ENCODE assay signal across 14 mouse cellular contexts in the genomic region with DNA sequence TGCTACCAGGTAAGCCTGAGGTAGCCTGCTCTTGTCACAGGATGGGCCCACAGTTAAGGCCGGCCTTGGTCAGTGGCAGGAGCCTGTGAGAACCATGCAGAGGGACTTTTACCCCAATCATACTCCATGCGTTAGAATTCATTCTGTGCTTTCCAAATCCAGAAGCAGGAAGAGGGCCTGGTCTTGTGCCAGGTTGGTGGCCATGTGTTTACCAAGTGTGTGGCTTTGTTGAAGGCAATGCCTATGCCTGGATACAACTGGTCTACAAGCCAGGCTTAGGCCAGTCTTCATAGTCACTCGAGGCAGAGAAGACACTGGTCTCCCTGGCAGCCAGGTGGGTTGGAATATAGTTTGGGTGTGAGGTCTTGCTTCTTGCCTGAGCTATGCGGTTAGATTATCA. TPM values are rescaled to one million over a fixed set of nuclear protein-coding genes. Genes with fewer than 3 reads are reported as not detected.
A peak's percentile ranks its signal among the peaks of the same experiment; 100 is the strongest.
DNase-seq lines count a peak whose midpoint lies in the region; ATAC-seq and TF ChIP-seq lines count a peak whose summit lies in the region.
"Had no signal": no experiment of that assay in that cellular context is flagged by ENCODE, and none has a peak within 500 bp of the region (broad histone marks: within the 10 kb centered on the region; RNA-seq: fewer than 3 reads in every experiment).

No protein-coding gene starts in this region.

- H3K9ac ChIP-seq in midbrain, embryonic 15.5 days, result no peak overlapping the region
- H3K9ac ChIP-seq: embryonic facial prominence, embryonic 13.5 days; forebrain, postnatal 0 days; limb, embryonic 15.5 days had no signal

- H3K9me3 ChIP-seq in midbrain, embryonic 15.5 days, result no peaks in the 10 kb centered on the region
- H3K9me3 ChIP-seq: embryonic facial prominence, embryonic 13.5 days; limb, embryonic 15.5 days had no signal

- H3K4me1 ChIP-seq in lung, adult 2 months (ENCODE audit: control insufficient read depth, insufficient read depth, low read length), result peaks cover 5% of the 10 kb centered on the region
- H3K4me1 ChIP-seq in midbrain, embryonic 15.5 days, result no peaks in the 10 kb centered on the region

- intact Hi-C loops in gastrocnemius, adult 2 months (cut with DNase I), result no loop called here

- no peak for TF ChIP-seq POLR2A in lung, adult 2 months (IDR thresholded peaks at IDR 0.05; ENCODE audit: borderline replicate concordance, extremely low read depth, low read depth, low read length)

- H3K27ac ChIP-seq in gastrocnemius, adult 2 months, result peak overlapping the region; percentile 58; the same call in 1 of the 2 replicates
- H3K27ac ChIP-seq in midbrain, embryonic 15.5 days, result no peak overlapping the region
- H3K27ac ChIP-seq: embryonic facial prominence, embryonic 13.5 days; kidney, postnatal 0 days; limb, embryonic 15.5 days had no signal

- 41% methylated on average over 4 of the region's 4 CpGs for WGBS in lung, adult 2 months
- 91% methylated on average over 4 of the region's 4 CpGs for WGBS in midbrain, embryonic 15.5 days

- no peaks in the 10 kb centered on the region for H3K36me3 ChIP-seq in midbrain, embryonic 15.5 days (replicated peaks)
- H3K36me3 ChIP-seq: embryonic facial prominence, embryonic 13.5 days had no signal

- H3K27me3 ChIP-seq in midbrain, embryonic 15.5 days (replicated peaks), result no peaks in the 10 kb centered on the region
- H3K27me3 ChIP-seq: embryonic facial prominence, embryonic 13.5 days; limb, embryonic 15.5 days; Patski had no signal

- no peak overlapping the region for H3K4me2 ChIP-seq in midbrain, embryonic 15.5 days
- H3K4me2 ChIP-seq: embryonic facial prominence, embryonic 13.5 days; limb, embryonic 15.5 days had no signal

- no peak for ATAC-seq in midbrain, embryonic 15.5 days (replicated peaks)
- ATAC-seq: forebrain, postnatal 0 days; Patski had no signal

- no peak for TF ChIP-seq CTCF in gastrocnemius, adult 2 months (IDR thresholded peaks at IDR 0.05)
- no peak for TF ChIP-seq CTCF in lung, adult 2 months (IDR thresholded peaks at IDR 0.05; ENCODE audit: insufficient read depth, low read length)

- H3K4me3 ChIP-seq in gastrocnemius, adult 2 months, result no peak overlapping the region
- H3K4me3 ChIP-seq in lung, adult 2 months (replicated peaks; ENCODE audit: extremely low read depth, low read depth, low read length), result no peak overlapping the region
- H3K4me3 ChIP-seq in midbrain, embryonic 15.5 days, result no peak overlapping the region
- H3K4me3 ChIP-seq: embryonic facial prominence, embryonic 13.5 days; limb, embryonic 15.5 days had no signal

- no peak for DNase-seq in gastrocnemius, adult 2 months
- DNase-seq in gastrocnemius, adult 18-20 months (ENCODE audit: low spot score), result no peak
- peak; percentile 24 for DNase-seq in urinary bladder, postnatal 14 days (ENCODE audit: low spot score)
- DNase-seq in urinary bladder, postnatal 36 days (ENCODE audit: low spot score in 2 of 2), result no peak
- peak; percentile 56 for DNase-seq in lung, adult 2 months
- DNase-seq in testis, postnatal 10 days (ENCODE audit: low spot score), result peak; percentile 46
- no peak for DNase-seq in frontal cortex, postnatal 10 days (ENCODE audit: low spot score in 2 of 2)
- DNase-seq: forebrain, postnatal 0 days; retina, postnatal 1 day had no signal

RNA-seq across cellular contexts. Expression of a gene that starts 38.5 kb away (rescaled TPM):
- 10 to 100 TPM; 31.3 to 32.9 TPM for total RNA-seq in gastrocnemius, adult 2 months (2021)
- total RNA-seq in gastrocnemius, adult 18-20 months (2021), result 10 to 100 TPM; 27.8 to 29.2 TPM
- polyA plus RNA-seq in lung, adult 2 months (2012; rRNA removed), result 28.5 and 36.9 TPM in 2 replicates
- polyA plus RNA-seq in midbrain, embryonic 15.5 days (2015; fragmentation: Nextera tagmentation; extraction: Ambion mirVana), result 49.6 and 52.8 TPM in 2 replicates

Comparison
In these comparisons a context has a peak if more than half of its experiments do, and no peak if none do; other contexts are left out.
1. DNase-seq: peak in urinary bladder, postnatal 14 days (single experiment), lung, adult 2 months (single experiment) and testis, postnatal 10 days (single experiment); none in gastrocnemius, adult 2 months (single experiment), gastrocnemius, adult 18-20 months (single experiment), urinary bladder, postnatal 36 days (0 of 2) and frontal cortex, postnatal 10 days (0 of 2).